Mouse (Mus musculus) kidney, adult 2 months (tissue): ENCODE data around the gene Higd1a. TPM values are rescaled to one million over a fixed set of nuclear protein-coding genes. Genes with fewer than 3 reads are reported as not detected.

Experiments used
- DNase-seq: peaks from one replicate; pipeline ENCODE4 v3.0.0; 2021
- H3K27ac ChIP-seq: fragments of 200-500 bp; 2 replicates; pipeline ENCODE4 v1.5.1; 2012; ENCODE audit warnings: low read depth, low read length, control low read depth, inconsistent platforms; ENCODE audit not compliant: insufficient read depth
- H3K27me3 ChIP-seq: fragments of 200-500 bp; replicated peaks from 2 replicates; pipeline ENCODE4 v1.6.1; 2012; ENCODE audit warnings: mild to moderate bottlenecking, moderate library complexity, low read length, inconsistent platforms; ENCODE audit not compliant: control insufficient read depth, insufficient read depth
- H3K36me3 ChIP-seq: fragments of 200-500 bp; 2 replicates; pipeline ENCODE4 v1.6.1; 2012; ENCODE audit warnings: mild to moderate bottlenecking, moderate library complexity, low read length, inconsistent platforms; ENCODE audit not compliant: control insufficient read depth, insufficient read depth
- H3K4me1 ChIP-seq: fragments of 200-500 bp; 2 replicates; pipeline ENCODE4 v1.6.1; 2011; ENCODE audit warnings: low read length; ENCODE audit not compliant: control insufficient read depth, insufficient read depth
- H3K4me3 ChIP-seq: fragments of 200-500 bp; 2 replicates; pipeline ENCODE4 v1.5.1; 2011; ENCODE audit warnings: mild to moderate bottlenecking, low read depth, low read length, control low read depth; ENCODE audit not compliant: insufficient read depth
- CTCF ChIP-seq: fragments of 200-500 bp; conservative IDR thresholded peaks from 2 replicates; pipeline ENCODE4 v1.5.1; 2011; ENCODE audit warnings: low read depth, mild to moderate bottlenecking, control low read depth, low read length, moderate library complexity, mixed read lengths; ENCODE audit not compliant: insufficient read depth, insufficient read length
- POLR2A ChIP-seq: fragments of 200-500 bp; IDR thresholded peaks from one replicate; pipeline ENCODE4 v1.6.1; 2011; ENCODE audit warnings: low read depth, low read length, control low read depth
- WGBS: fragments of 180-500 bp; shearing (Covaris S2); methylation state at CpG from one replicate; pipeline ENCODE4 v1.1.7; 2018; 5-methylcytosine and 5-hydroxymethylcytosine counted together
- polyA plus RNA-seq: library from polyadenylated mRNA; depleted of rRNA; stranded (reverse); fragments of >200 nt; gene quantifications from 2 replicates; pipeline ENCODE4 v1.2.3, GENCODE M21; 2012; rRNA removed

The Higd1a gene
- polyA plus RNA-seq, 1 experiment, result 36.6 TPM

DNA sequence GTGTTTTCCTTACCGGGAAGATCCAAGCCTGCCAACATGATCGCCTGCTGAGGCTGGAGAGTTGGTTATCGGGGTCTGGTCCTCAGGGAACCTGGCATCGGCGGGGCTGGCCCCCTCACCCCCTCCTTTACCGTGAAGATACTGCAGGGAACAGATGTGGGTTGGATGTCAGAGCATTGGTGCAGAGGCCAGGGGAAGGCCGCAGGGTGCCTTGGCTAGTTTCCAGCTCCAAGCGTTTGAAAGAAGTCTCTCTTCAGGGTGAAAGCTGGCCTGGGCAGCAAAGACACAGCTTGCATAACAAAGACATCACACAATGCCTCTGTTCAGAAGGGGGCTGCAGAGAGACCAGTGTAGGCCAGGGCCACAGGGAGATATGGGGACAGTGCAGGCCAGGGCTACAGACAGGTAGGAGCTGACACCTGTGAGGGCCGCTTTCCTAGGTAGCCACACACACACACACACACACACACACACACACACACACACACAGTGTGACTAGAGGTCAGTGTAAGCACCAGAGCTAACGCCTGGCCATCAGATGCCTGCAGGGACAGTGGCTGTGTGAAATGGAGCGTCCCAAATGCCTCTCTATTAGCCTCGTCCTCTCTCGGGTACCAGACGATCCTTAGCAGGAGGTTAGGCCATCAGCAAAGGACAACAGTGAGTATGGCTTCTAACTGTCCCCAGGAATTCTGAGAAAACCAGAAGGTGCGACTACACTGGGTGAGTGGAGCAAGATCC, 47.9 kb downstream of the Higd1a start:
- DNase-seq, result no peak
- Histone ChIP-seq H3K4me3 (no peak overlapping the region), H3K27ac (no peak overlapping the region), H3K27me3 (no peaks in the 10 kb centered on the region), H3K4me1 (no peaks in the 10 kb centered on the region), H3K36me3 (no peaks in the 10 kb centered on the region)
- WGBS, result 43% methylated on average over 15 of the region's 15 CpGs
- TF ChIP-seq CTCF, result no peak
- no peak for TF ChIP-seq POLR2A

DNA sequence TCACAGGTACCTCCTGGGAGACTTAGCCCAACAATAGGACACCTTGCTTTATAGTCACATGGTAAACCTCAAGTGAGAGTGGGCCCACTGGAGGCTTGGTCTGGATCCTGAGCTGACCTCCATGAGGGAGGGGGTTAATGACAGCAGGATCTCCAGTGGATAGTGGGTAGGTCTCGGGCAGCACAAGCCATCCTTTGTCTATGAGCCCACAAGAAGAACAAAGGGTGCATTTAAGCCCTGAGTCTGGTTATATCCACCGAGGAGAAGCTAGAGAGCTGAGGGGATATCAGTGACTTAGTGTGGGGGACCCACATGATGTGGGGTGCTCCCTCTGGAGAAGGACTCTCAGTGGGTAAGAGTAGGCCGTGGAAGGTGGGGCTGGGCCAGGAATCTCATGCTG, 49.7 kb downstream of the Higd1a start:
- Histone ChIP-seq H3K27ac (no peak overlapping the region), H3K4me1 (no peaks in the 10 kb centered on the region), H3K4me3 (no peak overlapping the region), H3K27me3 (no peaks in the 10 kb centered on the region), H3K36me3 (no peaks in the 10 kb centered on the region)
- no peak for TF ChIP-seq POLR2A
- 93% methylated on average over 3 of the region's 3 CpGs for WGBS
- DNase-seq, result no peak

DNA sequence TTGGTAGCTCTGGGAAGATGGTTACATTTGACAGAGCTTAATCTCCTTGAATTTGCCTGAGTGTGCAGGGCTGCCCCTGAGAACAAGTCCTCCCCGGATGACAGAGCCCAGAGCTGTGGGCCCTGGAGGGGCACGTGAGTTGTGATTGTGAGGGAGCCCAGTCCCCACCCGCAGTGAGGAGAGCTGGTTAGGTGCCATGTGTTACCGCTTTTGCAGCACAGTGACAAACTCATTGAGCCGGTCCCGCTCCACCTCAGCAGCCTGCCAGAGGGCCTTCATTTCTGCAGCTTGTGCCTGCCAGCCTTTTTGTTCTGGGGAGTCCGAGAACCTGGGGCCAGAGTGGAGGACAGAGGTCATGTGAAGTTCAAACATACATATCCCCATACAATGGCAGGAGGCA, 50.2 kb downstream of the Higd1a start:
- TF ChIP-seq POLR2A (no peak), CTCF (no peak)

DNA sequence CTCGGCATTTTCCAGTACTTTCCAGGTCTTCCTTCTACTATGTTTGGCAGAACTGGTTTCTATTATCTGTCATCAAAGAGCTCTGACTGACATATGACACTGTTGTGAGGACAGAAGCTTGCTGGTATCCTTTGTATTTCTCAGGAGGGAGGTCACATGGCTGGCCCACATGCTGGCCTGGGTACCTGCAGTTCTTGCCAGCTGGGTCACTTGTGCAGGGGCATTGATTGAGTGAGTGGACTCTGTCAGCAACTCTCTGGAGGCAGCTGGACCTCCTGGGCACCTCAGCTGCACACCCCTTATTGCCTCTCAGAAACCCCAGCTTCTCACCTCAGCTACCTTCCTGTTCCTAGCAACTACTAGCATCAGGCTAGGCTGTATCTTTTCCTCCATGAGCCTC, 50.6 kb downstream of the Higd1a start:
- no peak for DNase-seq
- Histone ChIP-seq H3K4me1 (no peaks in the 10 kb centered on the region), H3K36me3 (no peaks in the 10 kb centered on the region), H3K4me3 (no peak overlapping the region), H3K27ac (no peak overlapping the region), H3K27me3 (no peaks in the 10 kb centered on the region)
- 85% methylated on average over 1 of the region's 1 CpGs for WGBS
- TF ChIP-seq CTCF (no peak), POLR2A (no peak)

More for the DNA sequence above, 50.2 kb downstream of the Higd1a start:
- Histone ChIP-seq H3K4me1 (no peaks in the 10 kb centered on the region), H3K27me3 (no peaks in the 10 kb centered on the region), H3K27ac (no peak overlapping the region), H3K4me3 (no peak overlapping the region), H3K36me3 (no peaks in the 10 kb centered on the region)
- DNase-seq, result no peak
- WGBS, result 84% methylated on average over 7 of the region's 7 CpGs

DNA sequence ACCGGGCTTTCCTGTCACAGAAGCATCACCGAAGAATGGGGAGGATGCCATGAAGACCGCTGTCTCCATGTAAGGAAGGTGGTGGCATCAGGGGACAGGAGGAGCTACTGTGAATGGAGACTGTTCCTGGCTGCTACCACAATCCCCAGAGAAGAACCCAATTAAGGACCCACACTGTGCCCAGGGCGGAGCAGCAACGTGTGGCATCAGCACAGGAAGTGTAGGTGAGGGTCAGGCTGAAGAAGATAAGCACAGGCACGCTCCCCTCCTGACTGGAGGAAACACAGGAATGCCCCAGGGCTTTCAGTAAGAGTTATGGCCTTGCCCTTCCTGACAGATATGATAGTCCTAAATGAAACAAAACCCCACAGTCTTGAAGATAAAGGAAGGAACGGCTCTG, 55.4 kb downstream of the Higd1a start:
- Histone ChIP-seq H3K36me3 (no peaks in the 10 kb centered on the region), H3K27ac (no peak overlapping the region), H3K4me1 (no peaks in the 10 kb centered on the region), H3K4me3 (no peak overlapping the region), H3K27me3 (no peaks in the 10 kb centered on the region)
- no peak for DNase-seq
- TF ChIP-seq CTCF, result no peak
- TF ChIP-seq POLR2A, result no peak
- 54% methylated on average over 7 of the region's 7 CpGs for WGBS

DNA sequence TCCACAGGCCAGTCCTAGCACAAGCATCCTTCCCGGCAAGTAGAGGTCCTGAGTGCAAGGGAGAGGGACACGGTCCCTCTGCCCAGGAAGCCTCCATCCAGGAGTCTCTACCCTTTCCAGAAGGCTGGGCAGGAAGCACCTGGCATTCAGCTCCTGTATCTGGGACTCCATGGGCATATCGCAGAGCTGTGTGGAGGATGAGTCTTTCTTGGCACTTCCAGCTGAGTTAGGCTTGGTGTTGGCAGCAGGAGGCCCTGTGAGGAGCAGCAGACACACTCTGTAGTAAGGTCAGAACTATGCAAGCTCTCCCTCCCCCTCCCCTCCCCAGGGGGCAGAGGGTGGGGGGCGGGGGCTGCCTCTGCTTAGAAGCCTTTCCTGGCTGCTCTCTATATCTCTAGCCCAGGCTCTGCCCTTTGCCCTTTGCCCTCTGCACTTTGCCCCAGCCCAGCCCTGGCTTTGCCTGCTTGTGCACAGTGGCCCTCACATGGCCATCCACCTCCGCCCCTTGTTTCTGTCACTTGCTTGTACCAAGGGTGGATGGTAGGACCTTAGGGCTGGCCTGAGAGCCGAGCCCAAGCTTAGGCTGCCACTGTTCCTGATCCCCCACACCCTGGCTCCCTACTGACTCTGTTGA, 59.2 kb downstream of the Higd1a start:
- TF ChIP-seq POLR2A (no peak), CTCF (no peak)
- no peak overlapping the region for H3K4me3 ChIP-seq
- H3K27me3 ChIP-seq, result no peaks in the 10 kb centered on the region
- no peaks in the 10 kb centered on the region for H3K36me3 ChIP-seq
- DNase-seq, result no peak
- no peak overlapping the region for H3K27ac ChIP-seq
- no peaks in the 10 kb centered on the region for H3K4me1 ChIP-seq
- whole genome bisulfite sequencing, result 58% methylated on average over 6 of the region's 6 CpGs

Other genes with a start within 250 kb of the Higd1a start
- gene Lyzl4, start 216.3 kb downstream of the Higd1a start, polyA plus RNA-seq, result 0.11 TPM in 1 of 2 replicates, not detected in the other
- gene Vipr1, start 215.6 kb downstream of the Higd1a start, polyA plus RNA-seq, result 2.0 and 5.4 TPM in 2 replicates
- 6.6 and 7.4 TPM in 2 replicates for gene Sec22c, start 152.9 kb downstream of the Higd1a start, polyA plus RNA-seq
- 52.4 and 61.5 TPM in 2 replicates for gene Ss18l2, start 148.0 kb downstream of the Higd1a start, polyA plus RNA-seq
- gene Nktr, start 139.2 kb downstream of the Higd1a start, polyA plus RNA-seq, result 24.8 and 28.5 TPM in 2 replicates
- 25.4 and 29.5 TPM in 2 replicates for gene Zfp651, start 99.0 kb downstream of the Higd1a start, polyA plus RNA-seq
- 1.6 TPM in 1 of 2 replicates, not detected in the other for gene Klhl40, start 80.8 kb downstream of the Higd1a start, polyA plus RNA-seq
- 19.1 and 22.5 TPM in 2 replicates for gene Hhatl, start 65.9 kb downstream of the Higd1a start, polyA plus RNA-seq
- gene Ccdc13, start 18.9 kb downstream of the Higd1a start, polyA plus RNA-seq, result 0.30 TPM in 2 replicates
- gene Ackr2, start 40.0 kb upstream of the Higd1a start, polyA plus RNA-seq, result 0.94 and 1.1 TPM in 2 replicates
- gene Cyp8b1, start 57.9 kb upstream of the Higd1a start, polyA plus RNA-seq, result 0.16 and 0.39 TPM in 2 replicates
- gene Fam198a, start 92.6 kb upstream of the Higd1a start, polyA plus RNA-seq, result 0.25 and 0.65 TPM in 2 replicates
- gene Pomgnt2, start 138.7 kb upstream of the Higd1a start, polyA plus RNA-seq, result 16.7 and 20.6 TPM in 2 replicates